Mouse (Mus musculus): ENCODE data around the gene Slc22a13.

- TF ChIP-seq POLR2A (IDR thresholded peaks at IDR 0.05; ENCODE audit: low read depth, low read length): no peak
- no peak for TF ChIP-seq CTCF (conservative IDR thresholded peaks at IDR 0.05; ENCODE audit: insufficient read depth, insufficient read length, low read depth, low read length)
Measured at GRCm38 (mm10) chr9:119239274-119239673, 30.4 kb upstream of the Slc22a13 start.

All from kidney, adult 2 months (tissue).